8 mouse cellular contexts compared by ENCODE assay signal in the genomic region with DNA sequence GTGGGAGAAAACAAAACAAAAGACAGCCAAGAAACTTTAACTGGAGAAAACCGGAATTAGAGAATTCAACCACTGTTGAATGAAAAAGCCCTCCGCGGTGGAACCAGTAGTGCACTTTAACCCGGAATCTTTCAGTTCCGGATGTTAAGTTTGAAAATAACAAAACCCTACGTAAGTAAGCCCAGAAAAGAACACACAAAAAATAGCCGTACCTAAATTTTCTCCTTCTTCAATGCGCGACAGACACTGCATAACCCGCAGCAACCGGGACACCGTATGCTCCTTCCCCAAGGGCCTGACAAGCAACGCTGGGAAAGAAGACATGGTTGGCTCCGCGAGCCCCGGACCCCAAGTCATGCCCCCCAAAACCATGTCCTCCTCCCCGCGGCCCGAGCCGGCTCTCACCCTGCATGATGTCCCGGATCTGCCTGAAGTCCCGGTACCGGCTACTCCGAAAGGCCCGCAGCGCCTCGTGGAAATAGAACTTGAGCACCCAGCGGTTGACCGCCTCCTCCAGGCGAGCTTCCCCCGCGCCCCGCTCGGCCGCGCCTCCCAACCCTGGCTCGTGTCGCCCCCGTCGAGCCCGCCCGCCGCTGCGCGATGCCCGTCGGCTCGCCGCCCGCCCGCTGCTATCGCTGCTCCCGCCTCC. TPM values are rescaled to one million over a fixed set of nuclear protein-coding genes. Genes with fewer than 3 reads are reported as not detected.
DNase-seq lines count a peak whose midpoint lies in the region; ATAC-seq and TF ChIP-seq lines count a peak whose summit lies in the region.

No protein-coding gene starts in this region.

- no peaks in the 10 kb centered on the region for H3K9me3 ChIP-seq in erythroblast, embryonic 14.5 days (ENCODE audit: control insufficient read depth, low read length)
- H3K9me3 ChIP-seq in hindbrain, embryonic 12.5 days (replicated peaks), result no peaks in the 10 kb centered on the region
- no peaks in the 10 kb centered on the region for H3K9me3 ChIP-seq in midbrain, embryonic 11.5 days (ENCODE audit: control insufficient read depth, low read length)

- no peak for TF ChIP-seq CTCF in thymus, adult 2 months (IDR thresholded peaks at IDR 0.05; ENCODE audit: borderline replicate concordance, control insufficient read depth, extremely low read depth, insufficient read depth, low read length, poor library complexity)

- no peak for DNase-seq in thymus, adult 2 months
- no peak for DNase-seq in thymus, postnatal 4 days
- DNase-seq in midbrain, embryonic 11.5 days (ENCODE audit: low spot score, missing footprints), result peak; percentile 96
- DNase-seq in adrenal gland, postnatal 14 days, result no peak
- DNase-seq in urinary bladder, postnatal 36 days (ENCODE audit: low spot score in 2 of 2), result no peak

- no peaks in the 10 kb centered on the region for H3K27me3 ChIP-seq in erythroblast, embryonic 14.5 days (ENCODE audit: control insufficient read depth)
- no peaks in the 10 kb centered on the region for H3K27me3 ChIP-seq in thymus, adult 2 months (ENCODE audit: control insufficient read depth, insufficient read depth, low read length)
- no peaks in the 10 kb centered on the region for H3K27me3 ChIP-seq in hindbrain, embryonic 12.5 days
- no peaks in the 10 kb centered on the region for H3K27me3 ChIP-seq in midbrain, embryonic 11.5 days (ENCODE audit: control insufficient read depth, insufficient read depth, low read length)

- H3K4me2 ChIP-seq in hindbrain, embryonic 12.5 days (replicated peaks), result peak overlapping the region; percentile 58
- H3K4me2 ChIP-seq in midbrain, embryonic 11.5 days, result peak overlapping the region; percentile 64

- H3K4me3 ChIP-seq in erythroblast, embryonic 14.5 days (replicated peaks), result peak overlapping the region; percentile 95
- peak overlapping the region; percentile 96 for H3K4me3 ChIP-seq in thymus, adult 2 months (ENCODE audit: control insufficient read depth, insufficient read depth, low read length)
- peak overlapping the region; percentile 93 for H3K4me3 ChIP-seq in hindbrain, embryonic 12.5 days
- peak overlapping the region; percentile 91 for H3K4me3 ChIP-seq in midbrain, embryonic 11.5 days (ENCODE audit: low read depth, low read length)

- H3K36me3 ChIP-seq in erythroblast, embryonic 14.5 days (ENCODE audit: control insufficient read depth), result peaks cover 33% of the 10 kb centered on the region
- H3K36me3 ChIP-seq in thymus, adult 2 months (ENCODE audit: control insufficient read depth, insufficient read depth, low read length), result 0 out of 2 replicates have a peak, but pooled peaks cover 9% of the 10 kb centered on the region
- H3K36me3 ChIP-seq in hindbrain, embryonic 12.5 days, result peaks cover 26% of the 10 kb centered on the region
- H3K36me3 ChIP-seq in midbrain, embryonic 11.5 days (ENCODE audit: control insufficient read depth, insufficient read depth, low read length), result peaks cover 4% of the 10 kb centered on the region; the same call in 1 of the 2 replicates

- no peak for TF ChIP-seq POLR2A in thymus, adult 2 months (IDR thresholded peaks at IDR 0.05; ENCODE audit: control insufficient read depth, extremely low read depth, insufficient read depth, low read length, poor library complexity)

- WGBS in thymus, adult 2 months, result under 1% methylated on average over 53 of the region's 53 CpGs
- WGBS in hindbrain, embryonic 12.5 days, result under 1% methylated on average over 48 of the region's 53 CpGs
- 2% methylated on average over 49 of the region's 53 CpGs for WGBS in midbrain, embryonic 11.5 days

- peaks cover 36% of the 10 kb centered on the region for H3K4me1 ChIP-seq in erythroblast, embryonic 14.5 days (ENCODE audit: control insufficient read depth)
- H3K4me1 ChIP-seq in thymus, adult 2 months (replicated peaks; ENCODE audit: control insufficient read depth, insufficient read depth, low read length), result peaks cover 2% of the 10 kb centered on the region; the same call in 1 of the 2 replicates
- H3K4me1 ChIP-seq in hindbrain, embryonic 12.5 days, result peaks cover 21% of the 10 kb centered on the region
- peaks cover 11% of the 10 kb centered on the region for H3K4me1 ChIP-seq in midbrain, embryonic 11.5 days (ENCODE audit: control insufficient read depth, insufficient read depth, low read length)

- no peak; the same call in 1 of the 2 replicates for ATAC-seq in erythroblast, adult 5-6 weeks (replicated peaks; ENCODE audit: low FRiP score, poor library complexity, severe bottlenecking)
- peak; percentile 81; the same call in 1 of the 2 replicates for ATAC-seq in hindbrain, embryonic 12.5 days (ENCODE audit: low FRiP score)
- peak; percentile 84 for ATAC-seq in midbrain, embryonic 11.5 days (ENCODE audit: low FRiP score)

- peak overlapping the region; percentile 94 for H3K9ac ChIP-seq in hindbrain, embryonic 12.5 days
- peak overlapping the region; percentile 89 for H3K9ac ChIP-seq in midbrain, embryonic 11.5 days (ENCODE audit: low read length)

- peak overlapping the region; percentile 98 for H3K27ac ChIP-seq in thymus, adult 2 months (ENCODE audit: control insufficient read depth, insufficient read depth, low read length)
- H3K27ac ChIP-seq in hindbrain, embryonic 12.5 days, result peak overlapping the region; percentile 91
- H3K27ac ChIP-seq in midbrain, embryonic 11.5 days (ENCODE audit: low read depth, low read length), result peak overlapping the region; percentile 78

RNA-seq across cellular contexts. Expression of gene Terf2, which starts 0.5 kb away (rescaled TPM):
- 1.4 and 1.8 TPM in 2 replicates for polyA plus RNA-seq in erythroblast, embryonic 14.5 days (2012)
- total RNA-seq in erythroblast, adult 5-6 weeks (2015; ENCODE audit: low replicate concordance), result 9.2 and 14.2 TPM in 2 replicates
- total RNA-seq in erythroblast, adult 5-6 weeks (2017; ENCODE audit: low replicate concordance), result 12.9 and 15.5 TPM in 2 replicates
- polyA plus RNA-seq in thymus, adult 2 months (2012; rRNA removed), result 30.9 and 31.5 TPM in 2 replicates
- polyA plus RNA-seq in hindbrain, embryonic 12.5 days (2016; fragmentation: Nextera tagmentation; extraction: Ambion mirVana), result 23.2 TPM in 2 replicates
- polyA plus RNA-seq in midbrain, embryonic 11.5 days (2014; fragmentation: Nextera tagmentation; extraction: Ambion mirVana), result 16.4 and 16.6 TPM in 2 replicates
- 25.0 and 26.2 TPM in 2 replicates for total RNA-seq in adrenal gland, postnatal 14 days (2021)

RNA-seq across cellular contexts. Expression of gene Tmed6, which starts 30.4 kb away (rescaled TPM):
- polyA plus RNA-seq in erythroblast, embryonic 14.5 days (2012), result not detected in 2 replicates
- total RNA-seq in erythroblast, adult 5-6 weeks (2015; ENCODE audit: low replicate concordance), result not detected in 2 replicates
- total RNA-seq in erythroblast, adult 5-6 weeks (2017; ENCODE audit: low replicate concordance), result not detected in 2 replicates
- 0.20 TPM in 2 replicates for polyA plus RNA-seq in thymus, adult 2 months (2012; rRNA removed)
- not detected in 2 replicates for polyA plus RNA-seq in hindbrain, embryonic 12.5 days (2016; fragmentation: Nextera tagmentation; extraction: Ambion mirVana)
- polyA plus RNA-seq in midbrain, embryonic 11.5 days (2014; fragmentation: Nextera tagmentation; extraction: Ambion mirVana), result not detected in 2 replicates
- total RNA-seq in adrenal gland, postnatal 14 days (2021), result not detected in 2 replicates

RNA-seq across cellular contexts. Expression of gene Nip7, which starts 39.2 kb away (rescaled TPM):
- polyA plus RNA-seq in erythroblast, embryonic 14.5 days (2012), result 0.21 and 0.30 TPM in 2 replicates
- total RNA-seq in erythroblast, adult 5-6 weeks (2015; ENCODE audit: low replicate concordance), result 19.4 and 22.5 TPM in 2 replicates
- total RNA-seq in erythroblast, adult 5-6 weeks (2017; ENCODE audit: low replicate concordance), result 5.0 and 8.9 TPM in 2 replicates
- 34.1 and 38.4 TPM in 2 replicates for polyA plus RNA-seq in thymus, adult 2 months (2012; rRNA removed)
- polyA plus RNA-seq in hindbrain, embryonic 12.5 days (2016; fragmentation: Nextera tagmentation; extraction: Ambion mirVana), result 71.8 and 74.4 TPM in 2 replicates
- polyA plus RNA-seq in midbrain, embryonic 11.5 days (2014; fragmentation: Nextera tagmentation; extraction: Ambion mirVana), result 100 and 102 TPM in 2 replicates
- 40.1 and 50.2 TPM in 2 replicates for total RNA-seq in adrenal gland, postnatal 14 days (2021)

RNA-seq across cellular contexts. Expression of gene Cog8, which starts 39.4 kb away (rescaled TPM):
- 1.3 and 1.7 TPM in 2 replicates for polyA plus RNA-seq in erythroblast, embryonic 14.5 days (2012)
- 4.2 and 10.7 TPM in 2 replicates for total RNA-seq in erythroblast, adult 5-6 weeks (2015; ENCODE audit: low replicate concordance)
- total RNA-seq in erythroblast, adult 5-6 weeks (2017; ENCODE audit: low replicate concordance), result 3.6 and 8.9 TPM in 2 replicates
- 59.7 and 68.6 TPM in 2 replicates for polyA plus RNA-seq in thymus, adult 2 months (2012; rRNA removed)
- polyA plus RNA-seq in hindbrain, embryonic 12.5 days (2016; fragmentation: Nextera tagmentation; extraction: Ambion mirVana), result 43.6 and 47.5 TPM in 2 replicates
- polyA plus RNA-seq in midbrain, embryonic 11.5 days (2014; fragmentation: Nextera tagmentation; extraction: Ambion mirVana), result 38.1 and 38.8 TPM in 2 replicates
- 29.4 and 30.3 TPM in 2 replicates for total RNA-seq in adrenal gland, postnatal 14 days (2021)

RNA-seq across cellular contexts. Expression of gene Pdf, which starts 47.4 kb away (rescaled TPM):
- 0.12 and 0.14 TPM in 2 replicates for polyA plus RNA-seq in erythroblast, embryonic 14.5 days (2012)
- total RNA-seq in erythroblast, adult 5-6 weeks (2015; ENCODE audit: low replicate concordance), result 4.4 and 7.9 TPM in 2 replicates
- total RNA-seq in erythroblast, adult 5-6 weeks (2017; ENCODE audit: low replicate concordance), result 9.3 and 10.7 TPM in 2 replicates
- polyA plus RNA-seq in thymus, adult 2 months (2012; rRNA removed), result 32.2 and 41.4 TPM in 2 replicates
- polyA plus RNA-seq in hindbrain, embryonic 12.5 days (2016; fragmentation: Nextera tagmentation; extraction: Ambion mirVana), result 41.1 and 45.8 TPM in 2 replicates
- polyA plus RNA-seq in midbrain, embryonic 11.5 days (2014; fragmentation: Nextera tagmentation; extraction: Ambion mirVana), result 39.8 and 42.1 TPM in 2 replicates
- total RNA-seq in adrenal gland, postnatal 14 days (2021), result 34.9 and 38.6 TPM in 2 replicates

Comparison
In these comparisons a context has a peak if more than half of its experiments do, and no peak if none do; other contexts are left out.
1. RNA of gene Nip7, which starts 39.2 kb away (polyA plus RNA-seq): 100 to 102 TPM in midbrain, embryonic 11.5 days, 71.8 to 74.4 TPM in hindbrain, embryonic 12.5 days and 34.1 to 38.4 TPM in thymus, adult 2 months; 0.21 to 0.30 TPM in erythroblast, embryonic 14.5 days; every median in the first group is over 10 times any median in the second.
2. Peak in every context shown above with its lines, with median percentiles within 50 percentile points of each other: H3K4me3 ChIP-seq and H3K27ac ChIP-seq.